Mouse (Mus musculus) lung, postnatal 14 days (tissue): Measurements from ENCODE around the gene Tas2r134.

Source experiments
- DNase-seq: peaks from one replicate; pipeline ENCODE4 v3.0.0; 2021

The Tas2r134 gene

GRCm38 (mm10) chr2:51627211-51627610 is at the start of gene Tas2r134:
Tas2r134 (plus strand) TSS chr2:51627511.
- DNase-seq, result no peak

GRCm38 (mm10) chr2:51579767-51580166 is 47.5 kb upstream of the Tas2r134 start:
- no peak for DNase-seq

- DNase-seq, result no peak
Measured at GRCm38 (mm10) chr2:51584050-51585046, 43.0 kb upstream of the Tas2r134 start.

GRCm38 (mm10) chr2:51588336-51588735 is 39.0 kb upstream of the Tas2r134 start:
- no peak for DNase-seq

- DNase-seq, result no peak
Measured at GRCm38 (mm10) chr2:51588895-51589294, 38.4 kb upstream of the Tas2r134 start.

- no peak for DNase-seq
Measured at GRCm38 (mm10) chr2:51589627-51590026, 37.7 kb upstream of the Tas2r134 start.

- no peak for DNase-seq
Measured at GRCm38 (mm10) chr2:51590308-51590707, 37.0 kb upstream of the Tas2r134 start.

- DNase-seq, result no peak
Measured at GRCm38 (mm10) chr2:51592157-51592556, 35.2 kb upstream of the Tas2r134 start.

GRCm38 (mm10) chr2:51599473-51600201 is 27.7 kb upstream of the Tas2r134 start:
- DNase-seq, result no peak

- no peak for DNase-seq
Measured at GRCm38 (mm10) chr2:51600202-51600487, 27.2 kb upstream of the Tas2r134 start.

GRCm38 (mm10) chr2:51600873-51601272 is 26.4 kb upstream of the Tas2r134 start:
- DNase-seq, result no peak

GRCm38 (mm10) chr2:51610305-51610704 is 17.0 kb upstream of the Tas2r134 start:
- no peak for DNase-seq

GRCm38 (mm10) chr2:51610897-51611296 is 16.4 kb upstream of the Tas2r134 start:
- DNase-seq, result no peak

GRCm38 (mm10) chr2:51613716-51614115 is 13.6 kb upstream of the Tas2r134 start:
- DNase-seq, result no peak

GRCm38 (mm10) chr2:51621931-51622330 is 5.4 kb upstream of the Tas2r134 start:
- DNase-seq, result no peak

- no peak for DNase-seq
Measured at GRCm38 (mm10) chr2:51626007-51626406, 1.3 kb upstream of the Tas2r134 start.

GRCm38 (mm10) chr2:51631428-51631827 is 4.1 kb downstream of the Tas2r134 start:
- DNase-seq, result no peak

- no peak for DNase-seq
Measured at GRCm38 (mm10) chr2:51637681-51638080, 10.4 kb downstream of the Tas2r134 start.

GRCm38 (mm10) chr2:51641635-51642034 is 14.3 kb downstream of the Tas2r134 start:
- no peak for DNase-seq

- DNase-seq, result no peak
Measured at GRCm38 (mm10) chr2:51643244-51644139, 16.2 kb downstream of the Tas2r134 start.

- DNase-seq, result no peak
Measured at GRCm38 (mm10) chr2:51647972-51648371, 20.7 kb downstream of the Tas2r134 start.

- DNase-seq, result no peak
Measured at GRCm38 (mm10) chr2:51649887-51650286, 22.6 kb downstream of the Tas2r134 start.

GRCm38 (mm10) chr2:51652086-51652485 is 24.8 kb downstream of the Tas2r134 start:
- DNase-seq, result no peak
